Mouse (Mus musculus): ENCODE measurements at regions not wholly inside any gene's neighbourhood (a gene's known extent, or its start where the extent isn't known, plus 50 kb on each side); places are given as distances from the start of the nearest gene placed in this dataset.
A peak's percentile ranks its signal among the peaks of the same experiment; 100 is the strongest.

GRCm38 (mm10) chr6:13763636-13764035, 76.1 kb downstream of the Gpr85 start:
- peak; percentile 40 for DNase-seq

GRCm38 (mm10) chr6:13759431-13759830, 80.3 kb downstream of the Gpr85 start:
- no peak for DNase-seq

- DNase-seq: no peak
These were observed 80.8 kb downstream of the Gpr85 start for GRCm38 (mm10) chr6:13758946-13759345.

- no peak for DNase-seq
These were observed 71.3 kb upstream of the Bmt2 start for GRCm38 (mm10) chr6:13748931-13749638.

GRCm38 (mm10) chr6:13747969-13748368, 70.2 kb upstream of the Bmt2 start:
- no peak for DNase-seq

- no peak for DNase-seq
These were observed 69.1 kb upstream of the Bmt2 start for GRCm38 (mm10) chr6:13746577-13747482.
